Mouse (Mus musculus): Measurements from ENCODE around the gene Zfp941. TPM values are rescaled to one million over a fixed set of nuclear protein-coding genes. Genes with fewer than 3 reads are reported as not detected.
"Not testable (repeated sequence)": the region's sequence is repeated elsewhere in the genome, so short reads cannot be mapped to it uniquely, and the experiment has no call there.

Zfp941 gene
- total RNA-seq, 2 experiments from 2014 or later: 0.19 to 0.35 TPM

DNA sequence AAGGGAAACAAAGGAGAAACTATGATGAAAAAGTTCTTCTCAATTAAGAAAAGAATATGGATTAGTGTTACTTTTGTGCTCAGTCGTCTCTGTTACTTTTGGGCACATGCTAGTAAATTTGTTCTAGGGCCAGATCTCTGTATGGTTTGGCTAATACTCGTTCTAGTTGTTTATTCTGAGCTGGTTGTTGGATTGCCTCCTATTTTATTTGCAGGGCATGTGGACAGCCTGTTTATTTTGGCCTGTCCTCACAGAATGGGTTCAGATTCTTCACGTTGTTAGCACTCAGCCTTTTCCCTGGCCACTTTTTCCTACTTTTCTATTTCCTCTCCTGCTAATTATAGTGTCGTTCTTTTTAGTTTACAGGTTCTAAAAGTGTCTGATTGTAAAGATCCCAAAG is 28.4 kb downstream of the Zfp941 start:
- intact Hi-C loops (cut with DNase I): no loop called here
- DNase-seq: no peak

DNA sequence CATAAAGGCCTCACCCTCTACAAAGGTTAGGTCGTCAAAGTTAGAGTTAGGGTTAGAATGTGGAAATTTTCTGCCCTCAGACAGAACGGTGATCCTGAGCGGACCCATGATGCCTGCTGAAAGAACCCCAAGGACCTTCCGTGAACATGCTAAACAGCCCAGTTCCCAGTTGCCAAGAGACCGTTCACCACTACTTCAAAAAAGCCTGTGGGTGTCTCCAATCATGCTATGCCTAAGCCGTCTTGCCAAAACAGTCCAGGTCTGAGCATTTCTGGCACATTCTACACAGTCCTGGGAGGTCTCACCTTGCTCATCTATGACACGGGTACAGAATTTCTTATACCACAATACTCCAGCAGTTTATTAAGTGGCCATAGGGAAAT is 33.9 kb downstream of the Zfp941 start:
- DNase-seq: no peak
- intact Hi-C loops (cut with DNase I): no loop called here

DNA sequence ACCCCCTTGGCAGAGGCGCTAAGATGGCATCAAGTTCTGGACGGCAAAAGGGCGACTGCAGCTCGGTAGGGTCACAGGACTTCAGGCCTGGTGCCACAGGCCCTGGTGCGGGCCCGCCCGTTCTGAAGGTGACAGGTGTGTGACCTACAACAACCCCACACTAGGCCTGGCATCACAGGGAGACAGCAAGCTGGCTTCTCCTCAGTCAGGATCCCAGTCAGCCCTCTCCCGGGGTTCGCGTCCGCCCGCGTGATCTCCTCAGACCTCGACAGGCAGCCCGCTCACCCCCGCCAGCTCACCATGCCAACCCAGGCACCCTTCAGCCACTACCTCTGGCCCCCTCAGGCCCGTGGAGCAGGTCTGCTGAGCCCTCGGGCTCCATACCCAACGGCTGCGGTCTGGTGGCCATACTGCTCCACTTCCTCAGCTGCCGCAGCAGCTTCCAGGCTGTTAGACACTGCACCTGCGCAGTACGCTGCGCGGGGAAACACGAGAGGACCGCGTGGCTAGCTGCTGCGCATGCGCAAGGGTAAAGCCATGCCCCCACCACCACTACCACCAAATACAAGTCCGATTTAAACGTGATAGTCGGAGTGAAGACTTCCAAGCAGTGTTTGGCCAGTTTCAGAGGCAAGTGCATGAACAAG is 34.4 kb downstream of the Zfp941 start, which contains the start of gene Syce1:
Syce1 (minus strand) TSS at position 447 of the 647 bp plus-strand sequence.
- intact Hi-C loops (cut with DNase I): no loop called here
- DNase-seq: no peak

DNA sequence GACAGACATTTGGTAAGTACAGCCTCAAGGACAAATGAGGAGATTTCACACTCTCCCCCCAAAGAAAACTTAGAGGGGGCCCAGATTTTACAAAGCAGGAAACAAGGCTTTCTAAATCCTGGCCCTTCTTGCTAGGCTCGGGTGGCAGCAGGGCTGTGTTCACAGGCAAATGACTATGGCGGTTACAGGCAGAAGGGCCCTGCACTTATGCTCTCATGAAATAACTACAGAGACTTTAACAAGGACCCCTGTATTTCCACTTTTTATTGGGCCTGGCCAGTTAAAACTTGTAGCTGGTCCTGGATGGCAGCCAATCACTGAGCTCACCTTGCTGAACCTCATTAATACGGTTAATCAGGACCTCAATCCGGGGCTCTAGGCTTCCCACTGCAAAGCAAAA is 41.4 kb downstream of the Zfp941 start:
- no peak for DNase-seq

DNA sequence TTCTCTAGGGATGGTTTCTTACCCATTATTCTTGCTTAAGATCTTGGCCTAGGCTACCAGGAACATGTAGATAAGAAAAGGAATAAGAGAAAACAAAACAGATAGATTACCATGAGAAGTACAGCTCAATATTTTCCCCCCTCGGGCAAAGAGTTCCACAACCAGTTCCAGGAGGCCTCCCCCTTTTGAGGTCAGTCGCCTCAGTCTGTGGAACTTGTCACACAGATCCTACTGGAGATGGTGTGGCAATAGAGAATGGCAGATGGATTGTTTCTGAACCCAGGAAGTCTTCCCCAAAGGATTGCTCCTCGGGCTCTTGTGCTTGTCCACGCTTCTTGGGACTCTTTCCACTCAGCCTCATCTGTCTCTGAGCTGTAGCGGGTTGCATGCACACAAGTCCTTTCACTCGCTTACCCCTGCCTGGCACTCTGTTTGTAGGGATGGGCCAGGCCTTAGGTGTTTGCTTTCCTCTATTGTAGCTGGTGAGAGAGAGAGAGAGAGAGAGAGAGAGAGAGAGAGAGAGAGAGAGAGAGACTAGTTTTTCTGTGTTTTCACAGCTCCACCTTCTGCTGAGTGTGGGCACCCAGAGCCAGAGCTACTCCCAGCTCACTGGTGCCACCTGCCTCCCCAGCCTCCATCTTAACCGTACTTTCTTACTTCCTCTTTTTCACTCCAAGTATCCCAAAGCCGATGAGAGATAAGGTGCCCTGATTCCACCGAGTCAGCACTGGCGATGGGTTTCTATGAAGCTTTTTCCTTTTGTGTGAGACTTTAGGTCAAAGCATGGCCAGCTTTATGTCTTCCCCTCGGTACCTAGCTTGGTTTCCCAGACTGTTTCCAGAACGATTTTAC is 55.9 kb downstream of the Zfp941 start:
- intact Hi-C loops (cut with DNase I): no loop called here
- DNase-seq: no peak

More for the DNA sequence above, 41.4 kb downstream of the Zfp941 start:
- intact Hi-C loops (cut with DNase I): no loop called here

DNA sequence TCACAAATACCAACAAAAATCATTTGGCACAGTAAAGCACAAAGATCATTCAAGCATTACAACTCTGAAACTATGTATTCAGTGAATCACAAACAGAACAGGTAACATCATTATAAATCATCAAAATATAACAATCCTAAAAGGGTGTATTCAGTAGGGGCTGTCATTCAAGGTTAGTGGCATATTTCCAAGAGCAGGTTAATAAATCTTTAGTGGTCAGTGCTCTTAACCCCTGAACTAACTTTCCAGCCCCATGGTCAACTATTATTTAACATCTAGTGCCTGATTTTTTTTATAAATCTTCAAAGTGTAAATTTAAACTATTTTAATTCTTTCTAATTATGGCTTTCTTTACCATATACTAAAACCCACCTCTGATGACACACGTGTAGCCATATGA is 56.6 kb downstream of the Zfp941 start:
- DNase-seq; intact Hi-C loops (cut with DNase I): not testable (repeated sequence)

DNA sequence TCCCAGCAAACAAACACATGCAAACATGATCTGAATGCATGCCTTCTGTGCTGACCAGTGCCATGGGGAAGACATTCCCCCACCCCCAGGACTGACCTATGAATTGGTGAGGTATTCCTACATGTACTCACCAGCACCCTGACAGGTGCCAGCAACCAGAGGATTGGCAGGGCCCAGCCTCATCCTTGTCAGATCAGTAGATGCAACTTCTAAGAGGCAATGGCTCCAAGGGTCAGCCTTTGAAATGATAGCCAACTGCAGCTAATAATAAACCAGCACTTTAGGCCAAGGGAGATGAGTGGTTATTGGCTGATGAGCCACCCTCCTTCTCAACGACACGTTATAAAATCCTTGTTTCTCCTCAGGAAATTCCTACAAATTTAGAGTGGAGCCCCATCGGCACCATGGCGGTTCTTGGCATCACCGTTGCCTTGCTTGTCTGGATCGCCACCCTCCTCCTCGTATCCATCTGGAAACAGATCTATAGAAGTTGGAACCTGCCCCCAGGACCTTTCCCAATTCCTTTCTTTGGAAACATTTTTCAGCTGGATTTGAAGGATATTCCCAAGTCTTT is 58.4 kb downstream of the Zfp941 start, which contains the start of gene Cyp2e1:
Cyp2e1 (plus strand) TSS at position 293 of the 574 bp plus-strand sequence.
- intact Hi-C loops (cut with DNase I): no loop called here
- DNase-seq: no peak

DNA sequence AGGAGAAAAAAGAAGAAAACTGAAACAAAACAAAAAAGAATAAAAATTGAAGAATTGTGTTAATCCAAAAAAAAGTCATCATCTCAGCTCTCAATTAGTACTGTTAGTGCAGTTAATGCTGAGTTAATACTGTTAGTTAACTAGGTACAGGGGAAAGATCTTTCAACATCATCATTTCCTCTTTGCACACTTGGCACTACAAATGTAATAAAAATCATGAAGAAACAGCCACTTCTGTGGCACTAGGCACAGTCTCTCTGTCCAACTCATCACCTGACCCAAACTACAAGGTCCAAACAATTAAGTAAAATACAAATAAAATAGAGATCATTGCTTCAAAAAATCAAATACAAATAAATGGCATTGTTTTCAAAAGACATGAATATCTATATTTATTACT is 61.3 kb downstream of the Zfp941 start:
- intact Hi-C loops (cut with DNase I): no loop called here
- no peak for DNase-seq

Other genes with a start within 250 kb of the Zfp941 start
- not detected for gene Olfr46, start 220.9 kb downstream of the Zfp941 start, total RNA-seq (2021)
- not detected for gene Olfr61, start 193.2 kb downstream of the Zfp941 start, total RNA-seq (2021)
- gene Olfr53, start 175.7 kb downstream of the Zfp941 start, total RNA-seq (2021): not detected
- not detected for gene Olfr539, start 162.2 kb downstream of the Zfp941 start, total RNA-seq (2021)
- gene Olfr45, start 140.2 kb downstream of the Zfp941 start, total RNA-seq (2021): not detected
- gene Olfr541, start 124.9 kb downstream of the Zfp941 start, total RNA-seq (2021): not detected
- 10 to 100 TPM in 1 of 2 experiments, 1 to 10 TPM in 1; 4.3 to 13.2 TPM for gene Cyp2e1, start 58.4 kb downstream of the Zfp941 start, total RNA-seq (2021)
- not detected for gene Syce1, start 34.3 kb downstream of the Zfp941 start, total RNA-seq (2021)
- 1 to 10 TPM in 1 of 2 experiments, under 1 TPM in 1; 0.44 to 1.2 TPM for gene Urah, start 12.8 kb upstream of the Zfp941 start, total RNA-seq (2021)
- gene Scgb1c1, start 23.4 kb upstream of the Zfp941 start, total RNA-seq (2021): 10 to 100 TPM; 23.9 to 24.8 TPM
- gene Odf3, start 25.6 kb upstream of the Zfp941 start, total RNA-seq (2021): not detected
- not detected for gene Gm45785, start 34.2 kb upstream of the Zfp941 start, total RNA-seq (2021)
- 10 to 100 TPM; 19.8 to 22.4 TPM for gene Ric8a, start 34.8 kb upstream of the Zfp941 start, total RNA-seq (2021)
- gene Bet1l, start 35.4 kb upstream of the Zfp941 start, total RNA-seq (2021): 10 to 100 TPM; 10.3 to 11.0 TPM
- gene Psmd13, start 59.8 kb upstream of the Zfp941 start, total RNA-seq (2021): 10 to 100 TPM; 85.8 to 92.3 TPM
- 10 to 100 TPM; 62.1 to 71.1 TPM for gene Sirt3, start 60.1 kb upstream of the Zfp941 start, total RNA-seq (2021)
- 1,000 to 10,000 TPM; 2,774 to 2,839 TPM for gene Cox8b, start 78.3 kb upstream of the Zfp941 start, total RNA-seq (2021)
- not detected for gene Nlrp6, start 98.7 kb upstream of the Zfp941 start, total RNA-seq (2021)
- gene Pgghg, start 119.2 kb upstream of the Zfp941 start, total RNA-seq (2021): 1 to 10 TPM; 4.4 to 4.9 TPM
- under 1 TPM in 1 of 2 experiments, not detected in 1; 0.42 TPM for gene Ifitm5, start 128.1 kb upstream of the Zfp941 start, total RNA-seq (2021)
- under 1 TPM in 1 of 2 experiments, not detected in 1; 0.76 TPM for gene Gm45717, start 133.8 kb upstream of the Zfp941 start, total RNA-seq (2021)
- gene Ifitm2, start 133.8 kb upstream of the Zfp941 start, total RNA-seq (2021): 100 to 1,000 TPM; 111 to 112 TPM
- 1 to 10 TPM; 3.4 to 4.1 TPM for gene Ifitm1, start 145.0 kb upstream of the Zfp941 start, total RNA-seq (2021)
- gene Ifitm3, start 188.6 kb upstream of the Zfp941 start, total RNA-seq (2021): 100 to 1,000 TPM; 113 to 167 TPM
- 1 to 10 TPM in 1 of 2 experiments, under 1 TPM in 1; 0.47 to 1.0 TPM for gene Ifitm6, start 195.7 kb upstream of the Zfp941 start, total RNA-seq (2021)
- gene Gm17387, start 207.0 kb upstream of the Zfp941 start, total RNA-seq (2021): not detected
- gene B4galnt4, start 238.9 kb upstream of the Zfp941 start, total RNA-seq (2021): not detected

Measured in heart, postnatal 36 days (tissue).